Mouse (Mus musculus) urinary bladder, adult 2 months (tissue): ENCODE measurements around the gene Car2. TPM values are rescaled to one million over a fixed set of nuclear protein-coding genes. Genes with fewer than 3 reads are reported as not detected.

Experiments used
- DNase-seq: peaks from one replicate; pipeline ENCODE4 v3.0.0; 2022; ENCODE audit warnings: low spot score
- polyA plus RNA-seq: library from polyadenylated mRNA; depleted of rRNA; stranded (reverse); fragments of >200 nt; gene quantifications from 2 replicates; pipeline ENCODE4 v1.2.3, GENCODE M21; 2012; rRNA removed

The Car2 gene
- polyA plus RNA-seq, 1 experiment, result 21.6 TPM

GRCm38 (mm10) chr3:14945627-14946026, 59.6 kb downstream of the Car2 start:
- no peak for DNase-seq

GRCm38 (mm10) chr3:14948067-14948800, 62.2 kb downstream of the Car2 start:
- DNase-seq, result no peak

- DNase-seq, result no peak
Observed at GRCm38 (mm10) chr3:14950031-14950430, 64.0 kb downstream of the Car2 start.

Other genes starting within 250 kb of the Car2 start
- gene Car13, start 244.5 kb upstream of the Car2 start, polyA plus RNA-seq, result 15.2 and 15.8 TPM in 2 replicates
- 0.21 TPM in 2 replicates for gene Car1, start 77.9 kb upstream of the Car2 start, polyA plus RNA-seq
- gene Car3, start 22.8 kb upstream of the Car2 start, polyA plus RNA-seq, result 476 and 674 TPM in 2 replicates